Mouse (Mus musculus) heart, adult 2 months (tissue): ENCODE measurements around the gene Hoxb3. TPM values are rescaled to one million over a fixed set of nuclear protein-coding genes. Genes with fewer than 3 reads are reported as not detected.

Source experiments
- DNase-seq, 2 experiments: peaks; one replicate each; pipeline ENCODE4 v3.0.0; 2021
- H3K27ac ChIP-seq: fragments of 200-600 bp; 2 replicates; pipeline ENCODE4 v1.8.1; 2022
- H3K27me3 ChIP-seq: fragments of 200-500 bp; 2 replicates; pipeline ENCODE4 v1.6.1; 2012; ENCODE audit warnings: mild to moderate bottlenecking, low read length, inconsistent platforms, mixed read lengths; ENCODE audit not compliant: control insufficient read depth, insufficient read depth
- H3K36me3 ChIP-seq: fragments of 200-500 bp; 2 replicates; pipeline ENCODE4 v1.6.1; 2012; ENCODE audit warnings: low read length, inconsistent platforms; ENCODE audit not compliant: control insufficient read depth, insufficient read depth
- H3K4me1 ChIP-seq: fragments of 200-500 bp; 2 replicates; pipeline ENCODE4 v1.6.1; 2011; ENCODE audit warnings: low read length; ENCODE audit not compliant: control insufficient read depth, insufficient read depth
- H3K4me3 ChIP-seq: fragments of 200-600 bp; 2 replicates; pipeline ENCODE4 v1.8.1; 2022
- H3K79me2 ChIP-seq: fragments of 200-500 bp; replicated peaks from 2 replicates; pipeline ENCODE4 v1.6.1; 2012; ENCODE audit warnings: mild to moderate bottlenecking, inconsistent platforms, low read length, moderate library complexity, mixed read lengths; ENCODE audit not compliant: control insufficient read depth, insufficient read depth
- H3K9ac ChIP-seq: fragments of 200-500 bp; 2 replicates; pipeline ENCODE4 v1.6.1; 2012; ENCODE audit warnings: low read depth, mild to moderate bottlenecking, control low read depth, inconsistent platforms, low read length, mixed read lengths
- CTCF ChIP-seq: fragments of 200-600 bp; IDR thresholded peaks from 2 replicates; pipeline ENCODE4 v1.8.1; 2022; ENCODE audit warnings: antibody characterized with exemption, mild to moderate bottlenecking, moderate library complexity
- EP300 ChIP-seq: fragments of 200-500 bp; IDR thresholded peaks from 2 replicates; pipeline ENCODE4 v1.6.1; 2011; ENCODE audit warnings: low read depth, low read length, control low read depth; ENCODE audit not compliant: insufficient read depth
- POLR2A ChIP-seq: fragments of 200-500 bp; IDR thresholded peaks from 2 replicates; pipeline ENCODE4 v1.6.1; 2011; ENCODE audit warnings: mild to moderate bottlenecking, low read depth, low read length, control low read depth; ENCODE audit not compliant: insufficient read depth
- WGBS: fragments of 180-500 bp; shearing (Covaris S2); methylation state at CpG from one replicate; pipeline ENCODE4 v1.1.7; 2018; 5-methylcytosine and 5-hydroxymethylcytosine counted together
- intact Hi-C: fragments of 180-260 bp; cut with DNase I; formaldehyde crosslinking; loops from one replicate; pipeline ENCODE4 v1.15.1; 2025
- polyA plus RNA-seq: library from polyadenylated mRNA; depleted of rRNA; stranded (reverse); fragments of >200 nt; gene quantifications from 2 replicates; pipeline ENCODE4 v1.2.3, GENCODE M21; 2012
- total RNA-seq, 2 experiments: library from RNA; stranded (reverse); gene quantifications; 2 replicates each; pipeline ENCODE4 v1.2.3; 2021

Hoxb3 gene
- total and polyA plus RNA-seq, 3 experiments: 0.23 to 0.64 (median 0.30) TPM

DNA sequence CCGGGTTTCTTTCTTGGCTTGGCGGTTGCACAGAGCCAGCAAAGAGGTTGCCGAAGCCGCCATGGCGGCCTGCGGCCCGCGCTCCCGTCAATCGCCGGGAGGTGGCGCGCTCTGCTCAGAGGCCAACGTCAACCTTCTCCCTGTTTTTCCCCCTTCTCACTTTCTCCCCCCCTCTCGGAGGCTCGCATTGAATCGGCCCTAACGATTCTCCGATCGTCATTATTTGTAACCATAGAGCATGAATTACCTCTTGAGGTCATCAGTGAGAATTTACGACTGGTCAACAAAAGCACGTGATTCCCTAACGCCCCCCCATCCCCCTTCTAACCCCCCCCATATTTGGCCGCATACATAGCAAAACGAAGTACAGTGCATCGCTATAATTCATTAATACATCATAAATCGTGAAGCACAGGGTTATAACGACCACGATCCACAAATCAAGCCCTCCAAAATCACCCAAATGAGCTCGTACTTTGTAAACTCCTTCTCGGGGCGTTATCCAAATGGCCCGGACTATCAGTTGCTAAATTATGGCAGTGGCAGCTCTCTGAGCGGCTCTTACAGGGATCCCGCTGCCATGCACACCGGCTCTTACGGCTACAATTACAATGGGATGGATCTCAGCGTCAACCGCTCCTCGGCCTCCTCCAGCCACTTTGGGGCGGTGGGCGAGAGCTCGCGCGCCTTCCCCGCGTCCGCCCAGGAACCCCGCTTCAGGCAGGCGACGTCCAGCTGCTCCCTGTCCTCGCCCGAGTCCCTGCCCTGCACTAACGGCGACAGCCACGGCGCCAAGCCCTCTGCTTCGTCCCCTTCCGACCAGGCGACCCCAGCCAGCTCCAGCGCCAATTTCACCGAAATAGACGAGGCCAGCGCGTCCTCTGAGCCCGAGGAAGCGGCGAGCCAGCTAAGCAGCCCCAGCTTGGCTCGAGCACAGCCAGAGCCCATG, 19.7 kb upstream of the Hoxb3 start, which contains the start of gene Hoxb5:
Hoxb5 (plus strand) TSS at position 186 of the 949 bp plus-strand sequence.
- Histone ChIP-seq H3K4me1 (no peaks in the 10 kb centered on the region), H3K4me3 (peak within 1 kb of the TSS; percentile 33), H3K36me3 (no peaks in the 10 kb centered on the region), H3K79me2 (no peaks in the 10 kb centered on the region), H3K27me3 (peaks cover 41% of the 10 kb centered on the region), H3K27ac (peak within 1 kb of the TSS; percentile 2; the same call in 1 of the 2 replicates), H3K9ac (peak within 1 kb of the TSS; percentile 40)
- peak; percentile 59 to 77 for DNase-seq
- intact Hi-C loops: loop anchor here (1.0 to 5.0 kb wide), 3 partner anchors 104 to 249 kb away; no protein-coding TSS in a partner anchor
- WGBS: 2% methylated on average over 69 of the region's 69 CpGs
- TF ChIP-seq EP300 (no peak), CTCF (peak; percentile 83)

DNA sequence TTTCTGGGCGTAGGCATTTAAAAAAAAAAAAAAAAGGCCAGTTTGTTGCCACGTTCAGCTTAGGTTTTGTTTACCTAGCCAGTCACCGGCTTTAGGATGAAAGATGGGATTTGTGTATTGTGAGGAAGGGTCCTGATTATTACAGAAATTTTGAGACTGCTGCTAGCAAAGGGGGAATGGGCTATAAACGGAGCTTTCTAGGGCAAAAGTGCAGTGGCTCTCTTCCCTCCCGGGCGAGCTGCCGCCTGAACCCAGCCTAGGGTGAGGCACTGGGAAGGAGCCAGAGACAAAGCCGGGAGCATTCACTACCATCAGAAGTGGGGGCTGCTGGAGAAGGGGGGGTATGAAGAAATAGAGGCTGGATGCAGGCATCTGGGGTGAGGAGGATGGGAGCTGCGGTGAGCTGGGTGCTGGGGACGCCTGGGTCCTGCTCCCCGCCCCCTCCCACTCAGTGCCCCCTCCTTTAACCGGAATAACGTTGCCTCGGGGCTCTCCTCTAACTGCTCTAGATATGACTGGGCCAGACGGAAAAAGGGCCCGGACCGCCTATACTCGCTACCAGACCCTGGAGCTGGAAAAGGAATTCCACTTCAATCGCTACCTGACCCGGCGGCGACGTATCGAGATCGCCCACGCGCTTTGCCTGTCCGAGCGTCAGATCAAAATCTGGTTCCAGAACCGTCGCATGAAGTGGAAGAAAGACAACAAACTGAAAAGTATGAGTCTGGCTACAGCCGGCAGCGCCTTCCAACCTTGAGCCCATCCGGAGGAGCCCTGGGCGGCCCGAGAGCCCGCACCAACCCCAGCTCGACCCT, 18.5 kb upstream of the Hoxb3 start:
- Histone ChIP-seq H3K36me3 (no peaks in the 10 kb centered on the region), H3K9ac (0 out of 2 replicates have a peak overlapping the region, but pooled peaks have one; percentile 14), H3K27ac (no peak overlapping the region), H3K4me3 (no peak overlapping the region; the same call in 1 of the 2 replicates), H3K27me3 (peaks cover 33% of the 10 kb centered on the region), H3K79me2 (no peaks in the 10 kb centered on the region), H3K4me1 (no peaks in the 10 kb centered on the region)
- no peak for TF ChIP-seq POLR2A
- TF ChIP-seq CTCF: no peak
- TF ChIP-seq EP300: no peak
- intact Hi-C loops: loop anchor here (5.0 kb wide), 2 partner anchors 233 to 248 kb away; no protein-coding TSS in a partner anchor
- 11% methylated on average over 38 of the region's 38 CpGs for WGBS
- DNase-seq: no peak

DNA sequence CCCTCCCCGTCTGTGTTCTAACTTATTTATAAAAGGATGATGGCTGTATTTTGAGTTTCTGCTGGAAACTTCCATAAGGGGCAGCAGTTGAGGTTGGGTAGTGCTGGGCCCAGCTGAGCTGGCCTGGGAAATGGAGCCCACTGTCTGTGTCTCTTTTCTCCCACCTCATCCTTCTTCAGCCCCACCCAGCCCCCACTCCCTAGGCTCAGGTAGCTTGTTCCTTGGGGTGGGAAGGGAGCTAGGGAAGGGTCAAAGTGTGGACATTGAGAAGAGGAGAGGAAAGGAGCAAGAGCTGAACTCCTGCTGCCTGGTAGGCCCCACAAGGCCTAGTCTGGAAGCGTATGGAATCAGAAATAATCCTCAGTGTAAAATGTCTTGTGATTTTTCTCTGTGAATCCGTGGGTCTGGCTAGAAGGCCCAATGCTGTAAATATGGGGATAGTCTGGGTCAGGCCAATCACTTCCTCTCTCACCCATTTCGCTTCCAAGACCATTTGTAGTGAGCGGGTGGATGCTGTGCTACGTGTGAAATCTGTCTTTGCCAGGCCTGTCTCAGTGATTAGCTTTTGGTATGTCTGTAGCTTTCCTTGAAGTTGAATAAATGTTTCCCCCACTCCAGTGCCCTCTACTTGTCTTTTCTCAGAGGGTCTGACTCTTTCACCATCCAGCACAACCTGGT, 17.5 kb upstream of the Hoxb3 start:
- intact Hi-C loops: no loop called here

DNA sequence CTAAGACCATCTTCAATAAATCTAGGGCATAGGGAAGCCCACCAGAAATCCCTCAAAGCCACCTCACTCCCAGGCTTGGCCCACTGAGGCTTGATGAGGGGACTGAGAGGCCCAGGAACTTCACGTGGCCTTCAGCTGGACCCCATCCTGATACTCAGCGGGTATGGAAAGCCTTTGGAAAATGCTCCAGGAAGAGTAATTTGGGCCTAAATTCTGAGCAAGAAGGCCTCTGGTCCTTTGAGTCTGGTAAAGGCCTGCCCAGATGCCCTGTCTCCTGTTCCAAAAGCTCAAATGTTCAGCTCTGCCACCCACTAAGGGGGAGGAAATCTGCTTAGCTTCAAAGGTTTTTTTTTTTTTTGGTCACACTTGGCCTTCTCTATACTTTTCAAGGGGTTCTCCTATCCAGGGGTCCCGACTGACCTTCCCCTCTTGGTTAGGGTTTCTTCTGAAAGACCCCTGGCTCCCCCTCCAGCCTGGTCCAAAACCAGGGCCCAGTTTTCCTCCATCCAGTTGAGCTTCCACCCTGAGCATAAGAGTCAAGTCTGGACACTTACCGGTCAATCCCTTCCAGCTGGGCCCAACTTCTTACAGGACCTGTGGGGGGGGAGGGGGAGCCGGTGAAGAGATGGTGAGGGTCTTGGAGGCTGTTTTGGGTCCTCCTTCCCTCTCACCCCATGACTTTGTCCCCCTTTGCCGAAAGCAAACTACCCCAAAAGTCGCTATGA, 16.8 kb upstream of the Hoxb3 start:
- H3K27ac ChIP-seq: no peak overlapping the region
- H3K27me3 ChIP-seq: peaks cover 20% of the 10 kb centered on the region
- H3K36me3 ChIP-seq: no peaks in the 10 kb centered on the region
- no peak for TF ChIP-seq CTCF
- no peak for TF ChIP-seq EP300
- TF ChIP-seq POLR2A: no peak
- no peak overlapping the region for H3K4me3 ChIP-seq
- intact Hi-C loops: no loop called here
- DNase-seq: no peak
- no peaks in the 10 kb centered on the region for H3K79me2 ChIP-seq
- H3K9ac ChIP-seq: no peak overlapping the region
- H3K4me1 ChIP-seq: no peaks in the 10 kb centered on the region
- WGBS: 48% methylated on average over 7 of the region's 7 CpGs

More for the DNA sequence above, 17.5 kb upstream of the Hoxb3 start:
- WGBS: 80% methylated on average over 6 of the region's 6 CpGs
- H3K9ac ChIP-seq: no peak overlapping the region
- no peaks in the 10 kb centered on the region for H3K36me3 ChIP-seq
- peaks cover 24% of the 10 kb centered on the region for H3K27me3 ChIP-seq
- no peak overlapping the region for H3K4me3 ChIP-seq
- no peak for DNase-seq
- TF ChIP-seq CTCF (no peak), POLR2A (no peak), EP300 (no peak)
- H3K4me1 ChIP-seq: no peaks in the 10 kb centered on the region
- H3K79me2 ChIP-seq: no peaks in the 10 kb centered on the region
- no peak overlapping the region for H3K27ac ChIP-seq

DNA sequence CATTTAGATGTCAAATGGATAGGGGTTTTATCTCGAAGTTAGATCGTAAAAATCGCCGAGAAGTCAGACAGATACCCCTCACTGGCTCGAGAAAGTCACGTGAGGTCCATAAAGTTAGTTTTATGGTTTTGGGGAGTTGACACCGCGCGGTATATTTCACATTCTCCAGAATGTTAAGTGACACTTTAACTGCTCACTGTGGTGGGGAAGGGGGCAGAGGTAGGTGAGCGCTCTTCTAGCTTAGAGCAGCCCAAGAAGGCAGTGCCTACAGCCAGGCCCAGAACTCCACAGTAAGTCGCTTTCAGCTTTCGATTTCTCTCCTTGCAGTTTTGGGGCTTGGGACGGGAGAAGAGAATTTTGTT, 16.2 kb upstream of the Hoxb3 start:
- H3K4me3 ChIP-seq: no peak overlapping the region
- intact Hi-C loops: no loop called here
- H3K27me3 ChIP-seq: peaks cover 17% of the 10 kb centered on the region

More for the DNA sequence above, 16.2 kb upstream of the Hoxb3 start:
- no peak for DNase-seq
- no peaks in the 10 kb centered on the region for H3K36me3 ChIP-seq
- no peak for TF ChIP-seq POLR2A
- no peak for TF ChIP-seq CTCF
- H3K79me2 ChIP-seq: no peaks in the 10 kb centered on the region
- WGBS: 28% methylated on average over 13 of the region's 13 CpGs
- H3K4me1 ChIP-seq: no peaks in the 10 kb centered on the region
- no peak overlapping the region for H3K27ac ChIP-seq
- H3K9ac ChIP-seq: no peak overlapping the region
